ENCODE assay signal across 11 mouse cellular contexts in genomic region chr11:97499865-97500719, GRCm38 (mm10). TPM values are rescaled to one million over a fixed set of nuclear protein-coding genes. Genes with fewer than 3 reads are reported as not detected.
DNase-seq lines count a peak whose midpoint lies in the region; ATAC-seq and TF ChIP-seq lines count a peak whose summit lies in the region.
"Had no signal": no experiment of that assay in that cellular context is flagged by ENCODE, and none has a peak within 500 bp of the region (broad histone marks: within the 10 kb centered on the region; RNA-seq: fewer than 3 reads in every experiment).

Gene 4933428G20Rik, minus strand, starts transcription at chr11:97500340.

- peaks cover 0 to 11% of the 10 kb centered on the region in 2 experiments; a peak in 2 of 4 replicates for H3K4me1 ChIP-seq in heart, embryonic 14.5 days (ENCODE audit: control insufficient read depth in 2 of 2, insufficient read depth in 2 of 2, low read length in 2 of 2)
- H3K4me1 ChIP-seq in cortical plate, adult 2 months (ENCODE audit: control insufficient read depth, insufficient read depth, low read length) = peaks cover 1% of the 10 kb centered on the region; the same call in 1 of the 2 replicates
- peaks cover 18% of the 10 kb centered on the region for H3K4me1 ChIP-seq in hindbrain, embryonic 12.5 days
- peaks cover 10% of the 10 kb centered on the region for H3K4me1 ChIP-seq in midbrain, embryonic 14.5 days (ENCODE audit: control insufficient read depth, insufficient read depth, low read length)

- peak; percentile 19; the same call in 1 of the 2 replicates for ATAC-seq in heart, embryonic 14.5 days (ENCODE audit: insufficient number of reproducible peaks, insufficient read depth, low FRiP score, low read depth)
- peak; percentile 56; the same call in 1 of the 2 replicates for ATAC-seq in hindbrain, embryonic 12.5 days (ENCODE audit: low FRiP score)
- no peak for ATAC-seq in midbrain, embryonic 14.5 days (ENCODE audit: low FRiP score, low TSS enrichment)

- DNase-seq in heart, postnatal 10 days = no peak
- peak; percentile 51 for DNase-seq in midbrain, embryonic 14.5 days
- DNase-seq in adrenal gland, adult 2 months = no peak
- DNase-seq in cerebellum, adult 18-20 months = no peak
- DNase-seq in spleen, postnatal 14 days (ENCODE audit: low spot score in 2 of 2) = no peak
- DNase-seq: gastrocnemius, postnatal 25 days had no signal

- H3K4me2 ChIP-seq in heart, embryonic 14.5 days (ENCODE audit: low read length) = peak within 1 kb of the TSS; percentile 49
- peak within 1 kb of the TSS; percentile 65 for H3K4me2 ChIP-seq in hindbrain, embryonic 12.5 days (replicated peaks)
- H3K4me2 ChIP-seq in midbrain, embryonic 14.5 days (ENCODE audit: low read length) = peak within 1 kb of the TSS; percentile 57

- peak within 1 kb of the TSS; percentile 34 for H3K9ac ChIP-seq in heart, embryonic 14.5 days (ENCODE audit: low read length)
- H3K9ac ChIP-seq in hindbrain, embryonic 12.5 days = peak within 1 kb of the TSS; percentile 60
- H3K9ac ChIP-seq in midbrain, embryonic 14.5 days (replicated peaks; ENCODE audit: low read length) = peak within 1 kb of the TSS; percentile 26; the same call in 1 of the 2 replicates

- peak within 1 kb of the TSS in 1 of 2 experiments; percentile 23; a peak in 2 of 4 replicates for H3K4me3 ChIP-seq in heart, embryonic 14.5 days (ENCODE audit: control insufficient read depth in 1 of 2, insufficient read depth in 1 of 2, low read depth in 1 of 2, low read length in 2 of 2)
- no peak within 1 kb of the TSS for H3K4me3 ChIP-seq in cortical plate, adult 2 months (ENCODE audit: insufficient read depth, low read length)
- peak within 1 kb of the TSS; percentile 37 for H3K4me3 ChIP-seq in hindbrain, embryonic 12.5 days
- H3K4me3 ChIP-seq in midbrain, embryonic 14.5 days (replicated peaks; ENCODE audit: low read depth, low read length) = peak within 1 kb of the TSS; percentile 30

- intact Hi-C loops in heart, postnatal 10 days (cut with DNase I) = no loop called here

- H3K27me3 ChIP-seq in heart, embryonic 14.5 days (ENCODE audit: control insufficient read depth, insufficient read depth, low read length) = peaks cover 10% of the 10 kb centered on the region
- H3K27me3 ChIP-seq in hindbrain, embryonic 12.5 days = peaks cover 59% of the 10 kb centered on the region
- H3K27me3 ChIP-seq in midbrain, embryonic 14.5 days (ENCODE audit: control insufficient read depth, insufficient read depth, low read length) = peaks cover 46% of the 10 kb centered on the region
- H3K27me3 ChIP-seq: CH12.LX had no signal

- no peak for TF ChIP-seq CTCF in cortical plate, adult 2 months (IDR thresholded peaks at IDR 0.05; ENCODE audit: extremely low read depth, insufficient read depth, low read length)

- H3K27ac ChIP-seq in heart, embryonic 14.5 days (replicated peaks in 1 of 2; ENCODE audit: control insufficient read depth in 1 of 2, insufficient read depth in 1 of 2, low read depth in 2 of 2, low read length in 2 of 2) = no peak within 1 kb of the TSS
- H3K27ac ChIP-seq in cortical plate, adult 2 months (ENCODE audit: insufficient read depth, low read length) = no peak within 1 kb of the TSS; the same call in 1 of the 2 replicates
- H3K27ac ChIP-seq in hindbrain, embryonic 12.5 days = peak within 1 kb of the TSS; percentile 9; the same call in 1 of the 2 replicates
- no peak within 1 kb of the TSS for H3K27ac ChIP-seq in midbrain, embryonic 14.5 days (replicated peaks; ENCODE audit: low read depth, low read length)

- WGBS in heart, embryonic 14.5 days = 35% methylated on average over 85 of the region's 88 CpGs
- 5% methylated on average over 71 of the region's 88 CpGs for WGBS in hindbrain, embryonic 12.5 days
- WGBS in midbrain, embryonic 14.5 days = 5% methylated on average over 82 of the region's 88 CpGs

- H3K9me3 ChIP-seq in heart, embryonic 14.5 days (ENCODE audit: control insufficient read depth, low read length) = no peaks in the 10 kb centered on the region
- no peaks in the 10 kb centered on the region for H3K9me3 ChIP-seq in hindbrain, embryonic 12.5 days (replicated peaks)
- no peaks in the 10 kb centered on the region for H3K9me3 ChIP-seq in midbrain, embryonic 14.5 days (ENCODE audit: control insufficient read depth, low read length)

- TF ChIP-seq POLR2A in cortical plate, adult 2 months (IDR thresholded peaks at IDR 0.05; ENCODE audit: extremely low read depth, insufficient read depth, low read length) = peak; percentile 24; the same call in 1 of the 2 replicates

- peaks cover 60% of the 10 kb centered on the region for H3K36me3 ChIP-seq in heart, embryonic 14.5 days (ENCODE audit: control insufficient read depth, insufficient read depth, low read length)
- peaks cover 11% of the 10 kb centered on the region for H3K36me3 ChIP-seq in hindbrain, embryonic 12.5 days
- peaks cover 13% of the 10 kb centered on the region for H3K36me3 ChIP-seq in midbrain, embryonic 14.5 days (ENCODE audit: control insufficient read depth, insufficient read depth, low read length)

RNA-seq across cellular contexts. Expression of gene 4933428G20Rik, which starts in this region (rescaled TPM):
- 0.19 TPM in 1 of 2 replicates, not detected in the other for polyA plus RNA-seq in heart, embryonic 14.5 days (2014; fragmentation: Nextera tagmentation; extraction: Ambion mirVana)
- not detected for total RNA-seq in heart, postnatal 10 days (2021)
- polyA plus RNA-seq in cortical plate, adult 2 months (2012; rRNA removed) = 0.06 TPM in 1 of 2 replicates, not detected in the other
- 0.85 and 0.94 TPM in 2 replicates for polyA plus RNA-seq in hindbrain, embryonic 12.5 days (2016; fragmentation: Nextera tagmentation; extraction: Ambion mirVana)
- polyA plus RNA-seq in midbrain, embryonic 14.5 days (2014; fragmentation: Nextera tagmentation; extraction: Ambion mirVana) = 0.51 TPM in 1 of 2 replicates, not detected in the other
- total RNA-seq in adrenal gland, adult 2 months (2021) = under 1 TPM in 1 of 2 experiments, not detected in 1; 0.59 TPM
- 0.07 and 0.09 TPM in 2 replicates for polyA plus RNA-seq in adrenal gland, adult 2 months (2012; rRNA removed)
- total RNA-seq: gastrocnemius, postnatal 25 days; liver, adult 2 months had no signal
- polyA plus RNA-seq: liver, adult 2 months had no signal

Comparison
In these comparisons a context has a peak if more than half of its experiments do, and no peak if none do; other contexts are left out.
1. Peak in ATAC-seq, H3K9ac ChIP-seq and H3K4me2 ChIP-seq in heart, embryonic 14.5 days; RNA of the gene not detected or under 1 TPM.
2. Peak in ATAC-seq, H3K4me3 ChIP-seq, H3K27ac ChIP-seq, H3K9ac ChIP-seq and H3K4me2 ChIP-seq in hindbrain, embryonic 12.5 days; RNA of the gene not detected or under 1 TPM.
3. Peak in DNase-seq, H3K4me3 ChIP-seq, H3K9ac ChIP-seq and H3K4me2 ChIP-seq in midbrain, embryonic 14.5 days; RNA of the gene not detected or under 1 TPM.